Mouse (Mus musculus): ENCODE results near the gene Ppp2r5c. TPM values are rescaled to one million over a fixed set of nuclear protein-coding genes. Genes with fewer than 3 reads are reported as not detected.

Ppp2r5c gene
- polyA plus RNA-seq (2017; shearing (Covaris generic)), result 174 TPM

GRCm38 (mm10) chr12:110446290-110447170 lies at the start of gene Ppp2r5c:
TSS of gene Ppp2r5c (plus strand) at chr12:110447120.

GRCm38 (mm10) chr12:110601241-110602218 lies 154.6 kb downstream of the Ppp2r5c start, which contains the start of gene Dync1h1:
TSS of gene Dync1h1 (plus strand) at chr12:110601452.

Other genes starting within 250 kb of the Ppp2r5c start
- gene Dio3, start 168.1 kb upstream of the Ppp2r5c start, polyA plus RNA-seq (2017; shearing (Covaris generic)), result not detected
- gene Dync1h1, start 154.3 kb downstream of the Ppp2r5c start, polyA plus RNA-seq (2017; shearing (Covaris generic)), result 35.3 TPM
- gene 1700001K19Rik, start 235.5 kb downstream of the Ppp2r5c start, polyA plus RNA-seq (2017; shearing (Covaris generic)), result not detected